In genomic region chr19:45494121-45494775, GRCm38 (mm10) we compare ENCODE assay signal across 16 mouse cellular contexts.
A peak's percentile ranks its signal among the peaks of the same experiment; 100 is the strongest.
DNase-seq lines count a peak whose midpoint lies in the region; ATAC-seq and TF ChIP-seq lines count a peak whose summit lies in the region.
"Had no signal": no experiment of that assay in that cellular context is flagged by ENCODE, and none has a peak within 500 bp of the region (broad histone marks: within the 10 kb centered on the region; RNA-seq: fewer than 3 reads in every experiment).

No protein-coding gene starts in this region.

- H3K27ac ChIP-seq in heart, embryonic 12.5 days (ENCODE audit: poor library complexity, severe bottlenecking), result no peak overlapping the region
- 0 out of 2 replicates have a peak overlapping the region, but pooled peaks have one; percentile 35 for H3K27ac ChIP-seq in forebrain, embryonic 16.5 days (ENCODE audit: low read length)
- H3K27ac ChIP-seq in midbrain, postnatal 0 days (ENCODE audit: low read depth, low read length), result no peak overlapping the region
- H3K27ac ChIP-seq: embryonic facial prominence, embryonic 10.5 days; limb, embryonic 13.5 days; liver, embryonic 14.5 days; stomach, embryonic 15.5 days had no signal

- H3K36me3 ChIP-seq in heart, embryonic 12.5 days, result no peaks in the 10 kb centered on the region
- H3K36me3 ChIP-seq in forebrain, embryonic 16.5 days (ENCODE audit: control insufficient read depth, insufficient read depth), result no peaks in the 10 kb centered on the region
- H3K36me3 ChIP-seq in midbrain, postnatal 0 days (ENCODE audit: insufficient read depth, low read length), result no peaks in the 10 kb centered on the region
- H3K36me3 ChIP-seq: embryonic facial prominence, embryonic 10.5 days; limb, embryonic 13.5 days; stomach, embryonic 15.5 days had no signal

- ATAC-seq in heart, embryonic 12.5 days (ENCODE audit: insufficient number of reproducible peaks, low FRiP score), result no peak
- ATAC-seq in forebrain, embryonic 16.5 days, result no peak
- no peak for ATAC-seq in midbrain, postnatal 0 days (ENCODE audit: low FRiP score)

- no peaks in the 10 kb centered on the region; the same call in none of the 2 replicates for H3K4me1 ChIP-seq in heart, embryonic 12.5 days (replicated peaks)
- peaks cover 20% of the 10 kb centered on the region for H3K4me1 ChIP-seq in forebrain, embryonic 16.5 days (replicated peaks; ENCODE audit: control insufficient read depth, insufficient read depth, low read length)
- H3K4me1 ChIP-seq in midbrain, postnatal 0 days (ENCODE audit: insufficient read depth, low read length), result no peaks in the 10 kb centered on the region
- H3K4me1 ChIP-seq: stomach, embryonic 15.5 days had no signal

- no peak overlapping the region for H3K4me3 ChIP-seq in heart, embryonic 12.5 days
- no peak overlapping the region for H3K4me3 ChIP-seq in forebrain, embryonic 16.5 days (replicated peaks; ENCODE audit: low read length)
- no peak overlapping the region for H3K4me3 ChIP-seq in midbrain, postnatal 0 days (ENCODE audit: low read depth, low read length)
- H3K4me3 ChIP-seq: embryonic facial prominence, embryonic 10.5 days; limb, embryonic 13.5 days; stomach, embryonic 15.5 days had no signal

- 87% methylated on average over 10 of the region's 10 CpGs for WGBS in heart, embryonic 12.5 days
- 14% methylated on average over 10 of the region's 10 CpGs for WGBS in forebrain, embryonic 16.5 days
- 41% methylated on average over 10 of the region's 10 CpGs for WGBS in midbrain, postnatal 0 days

- no peak for TF ChIP-seq CTCF in midbrain, postnatal 0 days (IDR thresholded peaks at IDR 0.05)

- no peak overlapping the region for H3K9ac ChIP-seq in heart, embryonic 12.5 days
- no peak overlapping the region for H3K9ac ChIP-seq in forebrain, embryonic 16.5 days (replicated peaks; ENCODE audit: low read depth, low read length)
- H3K9ac ChIP-seq in midbrain, postnatal 0 days (replicated peaks; ENCODE audit: low read length, poor library complexity, severe bottlenecking), result no peak overlapping the region
- H3K9ac ChIP-seq: limb, embryonic 13.5 days; liver, embryonic 14.5 days; stomach, embryonic 15.5 days had no signal

- no peaks in the 10 kb centered on the region for H3K27me3 ChIP-seq in heart, embryonic 12.5 days (replicated peaks)
- no peaks in the 10 kb centered on the region for H3K27me3 ChIP-seq in forebrain, embryonic 16.5 days (replicated peaks; ENCODE audit: control insufficient read depth, insufficient read depth, low read length)
- no peaks in the 10 kb centered on the region for H3K27me3 ChIP-seq in midbrain, postnatal 0 days (ENCODE audit: insufficient read depth, low read length)
- H3K27me3 ChIP-seq: limb, embryonic 13.5 days; stomach, embryonic 15.5 days had no signal

- no peaks in the 10 kb centered on the region for H3K9me3 ChIP-seq in heart, embryonic 12.5 days (replicated peaks)
- no peaks in the 10 kb centered on the region for H3K9me3 ChIP-seq in forebrain, embryonic 16.5 days (ENCODE audit: control insufficient read depth, low read length)
- H3K9me3 ChIP-seq in midbrain, postnatal 0 days (ENCODE audit: low read length), result no peaks in the 10 kb centered on the region
- H3K9me3 ChIP-seq: embryonic facial prominence, embryonic 10.5 days; limb, embryonic 13.5 days; stomach, embryonic 15.5 days had no signal

- DNase-seq in heart, adult 11 months, result peak; percentile 55
- peak; percentile 29 for DNase-seq in Muller cell, postnatal 12 days (ENCODE audit: inconsistent ontology term)
- peak; percentile 47 for DNase-seq in midbrain, postnatal 0 days (ENCODE audit: low spot score)
- DNase-seq in adrenal gland, postnatal 4 days (ENCODE audit: low spot score in 2 of 2), result no peak
- DNase-seq in urinary bladder, postnatal 14 days (ENCODE audit: low spot score), result no peak
- no peak for DNase-seq in layer of hippocampus, adult 9-10 months (ENCODE audit: low spot score)
- DNase-seq: adrenal gland, adult 2 months; cerebellum, adult 18-20 months; gastrocnemius, postnatal 14 days; thymus, adult 2 months had no signal

- H3K4me2 ChIP-seq in heart, embryonic 12.5 days, result no peak overlapping the region
- no peak overlapping the region for H3K4me2 ChIP-seq in forebrain, embryonic 16.5 days (ENCODE audit: low read length)
- H3K4me2 ChIP-seq in midbrain, postnatal 0 days (ENCODE audit: low read depth, low read length, poor library complexity, severe bottlenecking), result no peak overlapping the region
- H3K4me2 ChIP-seq: limb, embryonic 13.5 days; stomach, embryonic 15.5 days had no signal

Comparison
In these comparisons a context has a peak if more than half of its experiments do, and no peak if none do; other contexts are left out.
1. DNase-seq: peak in heart, adult 11 months (single experiment), Muller cell, postnatal 12 days (single experiment) and midbrain, postnatal 0 days (single experiment); none in adrenal gland, postnatal 4 days (0 of 2), urinary bladder, postnatal 14 days (single experiment) and layer of hippocampus, adult 9-10 months (single experiment).